Mouse (Mus musculus) midbrain, embryonic 10.5 days (tissue): ENCODE data around the gene Slc22a4. TPM values are rescaled to one million over a fixed set of nuclear protein-coding genes. Genes with fewer than 3 reads are reported as not detected.
"Not testable (repeated sequence)": the region's sequence is repeated elsewhere in the genome, so short reads cannot be mapped to it uniquely, and the experiment has no call there.

ENCODE experiments used
- DNase-seq: peaks from one replicate; pipeline ENCODE4 v3.0.0-alpha.2; 2017; ENCODE audit warnings: low spot score
- H3K27ac ChIP-seq: fragments of 300-500 bp; sonication (generic); replicated peaks from 2 replicates; pipeline ENCODE4 v1.5.1; 2016; ENCODE audit warnings: mild to moderate bottlenecking
- H3K27me3 ChIP-seq: fragments of 300-500 bp; sonication (generic); 2 replicates; pipeline ENCODE4 v1.6.1; 2016; ENCODE audit warnings: low read depth, mild to moderate bottlenecking; ENCODE audit not compliant: poor library complexity, severe bottlenecking
- H3K36me3 ChIP-seq: fragments of 300-500 bp; sonication (generic); 2 replicates; pipeline ENCODE4 v1.6.1; 2016; ENCODE audit warnings: mild to moderate bottlenecking, moderate library complexity
- H3K4me1 ChIP-seq: fragments of 300-500 bp; sonication (generic); 2 replicates; pipeline ENCODE4 v1.6.1; 2016
- H3K4me3 ChIP-seq: fragments of 300-500 bp; sonication (generic); 2 replicates; pipeline ENCODE4 v1.5.1; 2016; ENCODE audit warnings: mild to moderate bottlenecking, moderate library complexity
- H3K9me3 ChIP-seq: fragments of 300-500 bp; sonication (generic); replicated peaks from 2 replicates; pipeline ENCODE4 v1.6.1; 2016; ENCODE audit warnings: mild to moderate bottlenecking
- whole genome bisulfite sequencing: fragments of 180-500 bp; shearing (Covaris S2); methylation state at CpG from one replicate; pipeline ENCODE4 v1.1.7; 2016; 5-methylcytosine and 5-hydroxymethylcytosine counted together
- polyA plus RNA-seq: library from polyadenylated mRNA; unstranded; fragments of >200 nt; fragmentation: Nextera tagmentation; extraction: Ambion mirVana; gene quantifications from 2 replicates; pipeline ENCODE4 v1.2.1, GENCODE M21; 2016

The Slc22a4 gene
- polyA plus RNA-seq, 1 experiment from 2014 or later: 1.3 TPM

DNA sequence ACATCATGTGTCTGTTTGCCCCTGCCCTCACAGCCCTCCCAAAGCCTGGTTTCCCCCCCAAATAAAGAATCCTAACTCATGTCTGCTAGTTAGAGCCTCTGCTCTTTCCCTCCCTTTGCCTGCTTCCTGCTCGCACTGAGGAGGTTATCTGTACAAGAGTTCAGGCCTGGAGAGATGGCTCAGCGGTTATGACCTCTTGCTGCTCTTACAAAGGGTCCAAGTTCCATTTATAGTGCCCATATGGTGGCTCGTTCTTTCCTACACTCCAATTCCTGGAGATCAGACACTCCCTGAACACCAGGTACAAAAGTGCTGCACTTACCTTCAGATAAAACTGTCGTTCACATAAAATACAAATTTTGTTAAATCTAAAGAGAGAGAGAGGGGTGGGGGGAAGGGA is 39.8 kb downstream of the Slc22a4 start:
- H3K27ac ChIP-seq: no peak overlapping the region
- WGBS: 84% methylated on average over 4 of the region's 4 CpGs
- peaks cover 3% of the 10 kb centered on the region; the same call in 1 of the 2 replicates for H3K4me1 ChIP-seq

DNA sequence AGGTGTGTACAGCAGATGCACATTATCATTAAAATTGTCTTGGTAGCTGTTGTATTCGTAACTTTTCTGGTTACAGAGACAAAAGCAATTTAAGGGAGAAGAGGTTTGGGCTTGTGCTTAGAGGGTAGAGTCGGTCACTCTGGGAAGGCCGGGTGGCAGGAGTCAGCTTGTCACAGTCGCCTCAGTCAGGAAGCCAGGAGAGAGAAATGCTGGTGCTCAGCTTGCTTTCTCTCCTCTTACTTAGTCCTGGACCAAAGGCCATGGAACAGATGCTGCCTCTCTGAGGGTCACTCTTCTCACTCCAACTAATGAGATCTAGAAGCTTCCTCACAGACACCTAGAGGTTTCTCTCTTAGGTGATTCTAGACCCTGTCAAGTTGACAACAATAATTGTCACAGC is 46.5 kb downstream of the Slc22a4 start:
- H3K27ac ChIP-seq: no peak overlapping the region
- DNase-seq: no peak
- 87% methylated on average over 4 of the region's 4 CpGs for WGBS
- peaks cover 18% of the 10 kb centered on the region for H3K4me1 ChIP-seq
- peaks cover 18% of the 10 kb centered on the region for H3K27me3 ChIP-seq
- no peak overlapping the region for H3K4me3 ChIP-seq
- no peaks in the 10 kb centered on the region for H3K9me3 ChIP-seq
- H3K36me3 ChIP-seq: no peaks in the 10 kb centered on the region

More for the DNA sequence above, 39.8 kb downstream of the Slc22a4 start:
- H3K36me3 ChIP-seq: no peaks in the 10 kb centered on the region
- H3K4me3 ChIP-seq: no peak overlapping the region
- DNase-seq: no peak
- H3K9me3 ChIP-seq: no peaks in the 10 kb centered on the region
- H3K27me3 ChIP-seq: no peaks in the 10 kb centered on the region

DNA sequence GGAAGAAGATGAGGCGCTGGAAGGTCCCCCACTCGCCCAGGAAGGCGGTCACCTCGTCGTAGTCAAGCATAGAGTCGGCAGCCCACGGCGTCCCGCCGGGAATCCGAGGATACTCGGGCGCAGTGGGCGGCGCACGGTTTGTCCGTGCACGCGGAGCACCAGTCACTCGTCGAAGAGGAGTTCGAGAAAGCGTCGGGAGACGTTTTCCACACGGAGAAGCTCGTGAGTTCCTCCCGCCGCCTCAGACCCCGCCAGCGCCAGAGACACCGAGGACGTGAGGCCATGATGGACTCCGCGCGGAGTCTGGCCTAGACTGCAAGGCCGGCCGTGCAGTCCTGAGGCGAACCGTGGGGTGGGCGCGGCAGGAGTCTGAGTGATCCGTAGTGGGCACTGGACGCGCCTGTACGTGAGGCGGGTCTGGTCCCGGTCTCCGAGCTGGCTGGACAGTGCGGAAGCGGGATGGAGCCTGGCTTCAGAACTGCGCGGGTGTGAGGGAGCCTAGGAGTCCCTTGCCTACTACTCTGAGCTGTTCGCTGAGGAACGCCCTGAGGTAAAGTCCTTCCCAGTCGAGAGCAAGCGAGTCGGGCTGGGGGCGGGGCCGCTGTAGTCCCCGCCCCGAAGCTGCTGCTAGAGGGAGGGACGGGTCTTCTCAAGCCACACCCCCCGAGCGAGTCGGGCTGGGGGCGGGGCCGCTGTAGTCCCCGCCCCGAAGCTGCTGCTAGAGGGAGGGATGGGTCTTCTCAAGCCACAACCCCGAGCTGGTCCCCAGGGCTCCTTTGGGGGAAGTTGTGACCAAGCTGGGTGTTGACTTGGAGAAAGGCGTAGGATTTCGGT is 47.9 kb downstream of the Slc22a4 start, which contains the start of gene Slc22a21:
TSS of gene Slc22a21 (minus strand) at position 545 of the 834 bp plus-strand sequence.
- 1% methylated on average over 73 of the region's 73 CpGs for WGBS
- peak; percentile 85 for DNase-seq
- H3K27ac ChIP-seq: peak within 1 kb of the TSS; percentile 75
- H3K27me3 ChIP-seq: peaks cover 18% of the 10 kb centered on the region
- H3K36me3 ChIP-seq: no peaks in the 10 kb centered on the region
- peaks cover 18% of the 10 kb centered on the region for H3K4me1 ChIP-seq
- peak within 1 kb of the TSS; percentile 71 for H3K4me3 ChIP-seq
- H3K9me3 ChIP-seq: no peaks in the 10 kb centered on the region

DNA sequence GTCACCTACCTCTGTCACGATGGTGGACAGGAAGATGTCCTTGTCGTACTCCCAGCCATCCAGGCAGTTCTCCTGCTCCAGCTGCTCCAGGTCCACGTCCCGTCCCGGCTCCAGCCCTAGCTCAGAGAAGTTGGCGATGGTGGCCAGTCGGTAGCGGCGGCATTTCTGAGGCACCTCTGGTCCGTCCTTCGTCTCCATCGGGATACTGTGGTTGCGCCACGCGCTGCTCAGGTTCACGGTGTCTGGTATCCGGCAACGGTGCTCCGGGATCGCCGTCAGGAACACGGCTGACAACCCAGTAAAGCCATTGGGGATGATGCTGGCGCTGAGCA is 48.5 kb downstream of the Slc22a4 start:
- not testable (repeated sequence) for H3K36me3 ChIP-seq, H3K9me3 ChIP-seq
- Histone ChIP-seq H3K4me1 (peaks cover 18% of the 10 kb centered on the region), H3K27ac (peak overlapping the region; percentile 75), H3K27me3 (peaks cover 18% of the 10 kb centered on the region), H3K4me3 (peak overlapping the region; percentile 71)
- WGBS: 1% methylated on average over 23 of the region's 23 CpGs
- DNase-seq: peak; percentile 41

DNA sequence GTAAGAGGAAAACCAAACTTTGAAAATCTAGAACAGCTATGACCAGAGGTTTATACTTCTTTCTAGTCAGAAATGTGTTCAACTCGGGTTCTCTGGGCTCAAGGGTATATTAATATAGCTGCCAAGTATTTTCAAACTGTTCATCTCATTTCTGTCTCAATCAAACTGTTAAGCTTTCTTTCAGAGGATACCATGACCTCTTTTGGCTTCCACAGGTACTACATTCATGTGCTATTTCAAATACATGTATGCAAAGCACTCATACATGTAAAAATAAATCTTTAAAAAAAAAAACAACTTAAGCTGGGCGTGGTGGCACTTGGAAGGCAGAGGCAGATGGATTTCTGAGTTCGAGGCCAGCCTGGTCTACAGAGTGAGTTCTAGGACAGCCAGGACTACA is 50.2 kb downstream of the Slc22a4 start:
- Histone ChIP-seq H3K27me3 (peaks cover 18% of the 10 kb centered on the region), H3K4me3 (no peak overlapping the region), H3K27ac (no peak overlapping the region), H3K9me3 (no peaks in the 10 kb centered on the region), H3K36me3 (no peaks in the 10 kb centered on the region), H3K4me1 (peaks cover 15% of the 10 kb centered on the region)
- 82% methylated on average over 3 of the region's 3 CpGs for WGBS
- DNase-seq: no peak

DNA sequence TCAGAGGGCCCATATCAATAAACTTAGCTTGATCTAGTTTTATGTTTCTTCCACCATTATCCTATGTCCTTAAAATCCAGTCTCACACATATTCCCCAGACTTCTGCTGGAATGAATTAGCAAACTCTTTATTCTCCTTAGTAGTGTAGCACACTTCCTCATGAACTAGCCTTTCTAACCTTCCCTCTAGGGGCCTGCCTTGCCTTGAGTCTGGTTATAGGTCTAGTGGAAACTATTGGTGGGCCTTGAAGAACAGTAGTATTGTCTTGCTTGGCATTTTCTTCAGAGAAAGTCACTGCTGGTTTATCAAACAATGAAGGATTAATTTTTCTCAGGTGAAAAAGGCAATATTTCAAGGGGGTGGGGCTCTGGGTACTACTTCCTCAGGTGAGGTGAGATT is 52.3 kb downstream of the Slc22a4 start:
- Histone ChIP-seq H3K4me3 (no peak overlapping the region), H3K36me3 (no peaks in the 10 kb centered on the region), H3K27ac (no peak overlapping the region), H3K4me1 (peaks cover 15% of the 10 kb centered on the region), H3K27me3 (peaks cover 18% of the 10 kb centered on the region), H3K9me3 (no peaks in the 10 kb centered on the region)
- DNase-seq: no peak

DNA sequence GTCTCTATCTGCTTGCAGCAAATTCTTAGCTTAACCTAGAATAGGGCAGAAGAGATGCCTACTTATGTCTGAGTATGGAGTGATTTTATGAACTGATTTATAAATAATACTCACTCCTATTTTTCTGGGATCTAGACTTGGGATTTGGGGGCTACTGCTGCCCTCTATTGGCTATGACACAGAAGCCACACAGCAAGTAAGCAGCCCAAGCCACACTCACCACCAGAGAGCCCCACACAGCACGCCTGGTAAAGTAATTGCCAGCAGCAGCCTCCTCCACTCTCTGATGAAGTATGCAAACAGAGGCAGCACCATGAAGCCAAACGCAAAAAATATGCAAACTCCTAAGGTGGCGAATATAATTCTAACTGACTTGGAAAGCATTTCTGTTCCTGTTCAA is 68.9 kb downstream of the Slc22a4 start:
- no peaks in the 10 kb centered on the region for H3K36me3 ChIP-seq
- H3K27me3 ChIP-seq: no peaks in the 10 kb centered on the region
- H3K4me3 ChIP-seq: no peak overlapping the region
- no peak overlapping the region for H3K27ac ChIP-seq
- no peak for DNase-seq
- H3K9me3 ChIP-seq: no peaks in the 10 kb centered on the region
- WGBS: 52% methylated on average over 3 of the region's 3 CpGs
- no peaks in the 10 kb centered on the region for H3K4me1 ChIP-seq

DNA sequence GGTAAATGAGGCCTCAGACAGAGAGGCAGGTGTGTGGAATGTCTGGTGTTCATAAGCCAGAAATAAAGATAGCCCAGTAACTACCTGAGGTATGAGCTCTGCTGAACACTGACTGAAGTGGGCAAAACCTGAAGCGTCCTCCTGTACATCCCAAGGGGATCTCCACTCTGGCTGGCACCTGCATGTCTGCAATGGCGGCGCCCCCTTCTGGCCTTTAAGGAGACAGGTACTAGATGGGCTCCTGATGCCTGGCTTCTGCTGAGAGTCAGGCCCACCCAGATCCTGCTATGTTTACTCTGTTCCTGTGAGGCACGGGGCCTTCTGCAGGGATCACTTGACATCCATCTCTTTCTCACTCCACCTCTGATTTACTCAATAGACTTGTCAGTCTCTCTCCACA is 69.7 kb downstream of the Slc22a4 start:
- H3K36me3 ChIP-seq, H3K27ac ChIP-seq, H3K4me3 ChIP-seq, H3K27me3 ChIP-seq, H3K4me1 ChIP-seq, DNase-seq, H3K9me3 ChIP-seq: not testable (repeated sequence)
- 47% methylated on average over 4 of the region's 4 CpGs for WGBS

DNA sequence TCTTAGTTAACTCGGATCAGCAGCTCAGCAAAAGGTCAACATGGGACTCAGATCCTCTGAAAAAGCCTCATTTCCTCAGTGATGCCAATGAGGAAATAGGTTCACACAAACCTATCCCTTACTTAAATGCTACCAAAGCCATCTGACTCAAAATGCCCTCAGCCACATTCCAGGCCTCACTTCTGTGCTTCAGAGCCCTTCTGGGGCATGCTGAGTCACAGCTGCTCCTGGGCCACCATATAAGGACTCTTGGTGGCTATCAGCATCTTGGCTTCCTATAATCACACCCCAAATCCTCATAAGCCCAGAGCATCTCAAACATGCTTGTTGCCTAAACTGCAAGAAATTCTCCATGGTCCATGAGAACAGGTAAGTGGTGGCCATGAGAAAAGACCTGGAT is 71.3 kb downstream of the Slc22a4 start:
- Histone ChIP-seq H3K27me3 (no peaks in the 10 kb centered on the region), H3K36me3 (no peaks in the 10 kb centered on the region), H3K9me3 (no peaks in the 10 kb centered on the region), H3K4me1 (no peaks in the 10 kb centered on the region), H3K4me3 (no peak overlapping the region), H3K27ac (no peak overlapping the region)
- WGBS: 77% methylated on average over 1 of the region's 1 CpGs
- no peak for DNase-seq

DNA sequence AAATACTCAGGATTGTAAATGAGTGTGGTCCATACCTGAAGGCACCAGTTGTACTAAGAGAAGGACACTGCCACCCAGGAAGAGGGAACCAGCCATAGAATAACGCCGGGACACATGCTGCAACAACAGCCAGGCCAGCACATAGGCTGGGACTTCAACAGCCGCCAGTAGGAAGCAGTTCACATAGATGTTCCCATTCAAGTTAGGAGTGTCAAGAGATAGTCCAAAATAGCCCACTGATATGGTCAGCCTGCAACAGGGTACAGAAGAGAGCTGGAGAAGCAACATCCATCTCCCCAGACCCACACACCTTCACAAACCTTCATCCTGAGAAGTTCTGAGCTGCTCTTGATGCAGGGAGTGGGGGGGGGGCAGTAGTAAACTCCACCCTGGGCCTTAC is 73.2 kb downstream of the Slc22a4 start:
- Histone ChIP-seq H3K4me1 (no peaks in the 10 kb centered on the region), H3K27me3 (no peaks in the 10 kb centered on the region), H3K36me3 (no peaks in the 10 kb centered on the region), H3K27ac (no peak overlapping the region), H3K9me3 (no peaks in the 10 kb centered on the region), H3K4me3 (no peak overlapping the region)
- 87% methylated on average over 3 of the region's 3 CpGs for WGBS
- DNase-seq: no peak

DNA sequence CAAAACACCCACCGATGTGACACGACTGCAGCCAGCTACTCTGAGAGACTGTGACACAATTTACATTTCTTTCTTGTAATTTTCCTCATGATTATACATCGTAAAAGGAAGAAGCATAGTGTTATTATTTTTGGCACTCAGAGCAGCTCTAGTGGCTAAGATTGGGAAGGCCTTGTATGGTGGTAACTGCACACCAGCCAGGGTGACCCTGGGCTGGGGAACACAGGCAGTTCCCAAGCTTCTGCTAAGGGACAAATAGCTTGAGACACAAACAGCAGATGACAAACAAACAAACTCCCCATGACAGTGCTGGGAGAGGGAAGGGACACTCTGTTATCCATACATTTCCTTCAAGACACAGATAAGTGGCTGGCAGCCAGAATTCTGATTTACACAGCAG is 77.8 kb downstream of the Slc22a4 start:
- H3K4me3 ChIP-seq, H3K27ac ChIP-seq, H3K4me1 ChIP-seq, H3K36me3 ChIP-seq, H3K9me3 ChIP-seq, DNase-seq, H3K27me3 ChIP-seq: not testable (repeated sequence)
- 100% methylated on average over 1 of the region's 3 CpGs for WGBS
